Mouse (Mus musculus): Measurements from ENCODE around the gene Cers6. TPM values are rescaled to one million over a fixed set of nuclear protein-coding genes. Genes with fewer than 3 reads are reported as not detected.

The Cers6 gene
- total RNA-seq, 2 experiments from 2014 or later = 0.80 to 0.97 TPM

DNA sequence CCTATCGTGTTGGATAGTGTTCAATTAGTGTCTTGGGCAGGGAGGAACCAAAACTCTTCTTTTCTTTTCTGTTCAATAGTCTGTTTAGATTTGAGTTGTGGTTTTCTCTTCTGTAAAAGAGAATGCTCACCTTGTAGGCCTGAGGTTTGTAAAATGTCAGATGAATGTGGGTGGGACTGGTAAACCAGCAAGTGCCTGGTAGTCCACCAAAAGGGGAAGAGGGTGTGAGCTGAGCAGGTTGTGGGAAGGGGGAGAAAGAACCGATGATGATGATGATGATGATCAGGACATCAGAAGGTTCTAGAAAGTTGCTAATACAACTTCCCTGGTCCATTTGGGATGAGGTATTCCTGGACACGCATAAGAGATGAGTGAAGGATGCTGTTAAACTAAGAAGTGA lies 55.1 kb downstream of the Cers6 start:
- no peak for DNase-seq (ENCODE audit: low spot score)

DNA sequence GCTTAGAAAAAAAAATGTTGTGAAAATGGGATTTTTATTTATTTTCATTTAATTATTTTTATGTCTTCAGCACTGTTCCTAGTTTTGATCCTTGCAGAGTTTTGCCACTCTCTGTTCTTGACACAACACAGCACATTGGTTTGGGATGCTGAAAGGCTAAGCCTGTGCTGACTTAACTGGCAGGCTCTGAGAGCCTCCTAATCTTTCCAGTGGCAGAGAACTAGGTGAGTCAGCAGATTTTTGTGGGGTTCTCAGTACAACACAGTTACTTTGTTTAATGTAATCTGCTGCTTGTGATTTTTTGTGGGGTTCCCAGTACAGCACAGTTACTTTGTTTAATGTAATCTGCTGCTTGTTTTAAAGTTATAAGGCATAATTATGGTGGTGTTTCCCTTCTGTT lies 55.8 kb downstream of the Cers6 start:
- no peak for DNase-seq (ENCODE audit: low spot score)

DNA sequence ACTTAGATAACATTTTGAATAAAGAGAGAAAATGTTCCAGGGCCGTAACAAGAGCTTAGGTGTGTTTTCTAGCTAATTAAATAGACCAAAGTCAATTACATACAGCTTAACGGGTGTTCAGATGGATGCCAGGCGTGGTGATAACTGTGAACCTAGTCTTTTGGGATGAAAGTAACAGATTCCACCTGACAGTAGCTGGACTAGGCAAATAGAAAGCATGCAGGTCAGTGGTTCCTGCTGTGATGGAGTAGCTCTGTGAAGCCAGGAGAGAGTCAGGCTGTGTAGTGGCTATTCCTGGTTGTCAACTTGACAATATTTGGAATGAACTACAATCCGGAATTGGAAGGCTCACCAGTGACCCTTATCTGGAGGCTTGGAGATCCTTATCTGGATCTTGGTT lies 56.3 kb downstream of the Cers6 start:
- DNase-seq (ENCODE audit: low spot score) = no peak

DNA sequence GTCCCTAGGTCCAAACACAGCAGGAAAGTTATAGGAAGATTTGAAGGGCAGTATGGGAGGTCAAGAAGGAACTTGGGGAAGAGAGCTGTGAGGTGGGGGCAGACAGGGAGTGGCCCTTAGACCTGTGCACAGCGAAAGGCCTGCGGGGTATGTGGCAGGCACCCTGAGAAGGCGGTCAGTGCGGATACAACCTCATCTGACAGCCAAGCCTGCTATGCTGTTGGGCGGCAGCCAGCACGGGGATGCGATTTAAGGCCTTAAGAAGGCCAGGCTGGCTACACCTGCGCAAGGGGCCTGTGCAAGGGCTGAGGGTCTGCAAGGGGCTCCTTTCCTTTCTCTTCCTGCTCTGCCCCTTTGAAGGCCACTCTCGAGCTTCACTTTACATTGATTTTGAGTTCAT lies 63.1 kb downstream of the Cers6 start:
- no peak for DNase-seq (ENCODE audit: low spot score)

DNA sequence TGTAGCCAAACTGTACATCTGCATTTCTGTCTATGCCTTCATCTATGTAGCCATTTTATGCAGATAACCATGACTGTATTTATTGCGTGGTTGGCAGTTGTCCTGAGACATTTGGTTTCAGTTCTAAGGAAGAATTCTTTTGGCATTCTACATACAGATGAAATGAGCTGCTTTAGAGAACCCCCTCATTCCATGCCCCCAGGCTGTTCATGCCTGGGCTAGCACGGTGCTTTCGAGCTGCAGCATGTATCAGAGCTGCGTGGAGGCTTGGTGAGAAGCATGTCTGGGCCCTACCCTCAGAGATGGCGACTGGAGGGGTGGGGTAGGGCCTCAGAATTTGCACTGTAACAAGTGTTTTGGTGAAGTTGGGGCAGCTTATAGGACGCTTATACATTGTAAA lies 64.3 kb downstream of the Cers6 start:
- no peak for DNase-seq (ENCODE audit: low spot score)

DNA sequence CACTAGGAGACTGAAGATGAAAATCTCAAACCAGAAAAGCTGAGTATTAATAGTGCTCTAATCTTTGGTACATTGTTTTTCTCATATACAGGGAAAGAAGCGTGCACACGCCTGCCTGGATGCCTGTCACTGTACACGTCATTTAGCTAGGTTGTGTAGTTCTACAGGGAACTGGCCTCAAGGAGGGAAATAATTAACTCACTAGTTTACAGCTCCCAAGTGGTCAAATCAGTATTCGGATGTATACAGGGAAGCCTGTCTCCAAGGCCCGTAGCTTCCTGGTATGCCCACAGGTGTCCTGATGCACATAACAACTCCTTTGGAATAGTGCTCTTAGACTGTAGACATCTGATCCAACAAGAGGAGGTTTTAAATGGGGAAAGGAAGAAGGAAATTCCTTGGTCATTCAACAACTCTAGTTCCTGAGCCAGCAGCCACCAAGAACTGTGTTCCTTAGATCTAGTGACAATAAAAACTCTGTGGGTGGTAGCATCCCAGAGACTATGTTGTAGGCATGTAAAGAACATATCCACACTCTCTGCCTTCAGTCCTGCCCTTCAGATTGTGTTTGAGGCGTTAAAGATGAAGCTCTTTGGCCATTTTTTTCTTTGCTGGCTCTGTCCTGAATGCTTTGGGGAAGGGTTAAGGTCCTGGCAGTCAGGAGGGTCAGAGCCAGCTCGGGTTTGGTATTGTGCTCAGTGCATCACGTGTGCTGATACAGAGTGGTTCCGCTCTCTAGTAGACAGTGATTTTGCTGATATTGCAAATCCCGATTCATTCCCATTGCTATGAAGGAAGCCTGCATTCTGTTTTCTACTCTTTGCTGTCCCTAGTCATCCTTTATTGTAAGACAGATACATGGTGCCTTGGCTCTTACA lies 65.9 kb downstream of the Cers6 start:
- DNase-seq (ENCODE audit: low spot score) = no peak

DNA sequence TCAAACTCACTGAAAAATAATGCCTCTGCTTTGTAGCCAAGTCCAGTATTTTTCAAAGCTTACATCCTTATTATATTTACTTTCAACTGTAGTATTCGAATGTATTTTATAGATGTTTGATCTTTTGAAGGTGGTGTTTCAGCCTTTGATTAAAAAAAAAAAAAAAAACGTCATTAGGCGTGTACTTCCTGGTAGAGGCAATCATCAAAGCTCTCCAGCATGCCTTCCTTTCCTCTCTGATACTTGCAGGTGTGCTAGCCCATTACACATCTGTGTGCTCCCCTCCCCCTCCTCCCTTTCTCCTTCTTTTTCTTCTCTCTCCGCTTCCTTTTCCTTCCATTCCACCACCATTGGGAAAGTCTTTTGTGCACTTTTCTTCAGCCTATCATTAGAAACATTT lies 71.0 kb downstream of the Cers6 start:
- no peak for DNase-seq (ENCODE audit: low spot score)

DNA sequence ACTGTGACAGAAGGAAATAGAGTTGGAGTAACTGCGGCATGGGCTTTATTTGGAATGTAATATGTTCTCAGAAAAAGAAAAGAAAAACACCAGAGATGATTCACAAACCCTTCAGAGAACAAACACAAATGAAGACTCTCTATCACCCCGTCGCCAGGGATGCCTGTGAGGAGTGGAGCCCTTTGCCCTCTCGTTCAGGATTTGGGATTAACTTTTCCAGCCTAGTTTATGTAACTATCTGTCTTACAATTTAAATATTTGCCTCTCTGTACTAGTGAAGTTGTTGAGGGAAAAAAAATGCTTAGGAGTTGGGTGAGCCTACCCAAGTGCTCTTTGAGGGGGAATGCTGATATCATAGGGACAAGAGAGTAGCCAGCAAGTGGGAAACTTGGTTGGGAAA lies 71.4 kb downstream of the Cers6 start:
- DNase-seq (ENCODE audit: low spot score) = no peak

DNA sequence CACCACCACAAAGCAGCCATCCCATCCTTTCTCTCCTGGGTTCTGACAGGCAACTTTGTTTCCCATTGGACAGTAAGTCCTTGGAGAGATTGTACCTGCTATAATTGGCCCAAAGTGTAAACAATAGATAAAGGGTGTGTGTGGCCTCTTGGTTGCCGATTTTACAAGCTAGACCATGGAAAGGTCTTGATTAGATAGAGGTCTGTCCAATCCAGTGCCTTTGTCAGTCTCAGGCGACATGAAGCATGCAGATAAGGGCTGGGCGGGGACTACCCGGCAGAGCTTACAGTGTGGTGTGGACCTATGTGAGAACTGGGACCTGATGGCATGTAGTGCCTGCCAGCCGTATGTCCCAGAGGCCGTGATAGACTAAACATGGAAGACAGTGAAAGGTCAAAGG lies 73.4 kb downstream of the Cers6 start:
- no peak for DNase-seq (ENCODE audit: low spot score)

DNA sequence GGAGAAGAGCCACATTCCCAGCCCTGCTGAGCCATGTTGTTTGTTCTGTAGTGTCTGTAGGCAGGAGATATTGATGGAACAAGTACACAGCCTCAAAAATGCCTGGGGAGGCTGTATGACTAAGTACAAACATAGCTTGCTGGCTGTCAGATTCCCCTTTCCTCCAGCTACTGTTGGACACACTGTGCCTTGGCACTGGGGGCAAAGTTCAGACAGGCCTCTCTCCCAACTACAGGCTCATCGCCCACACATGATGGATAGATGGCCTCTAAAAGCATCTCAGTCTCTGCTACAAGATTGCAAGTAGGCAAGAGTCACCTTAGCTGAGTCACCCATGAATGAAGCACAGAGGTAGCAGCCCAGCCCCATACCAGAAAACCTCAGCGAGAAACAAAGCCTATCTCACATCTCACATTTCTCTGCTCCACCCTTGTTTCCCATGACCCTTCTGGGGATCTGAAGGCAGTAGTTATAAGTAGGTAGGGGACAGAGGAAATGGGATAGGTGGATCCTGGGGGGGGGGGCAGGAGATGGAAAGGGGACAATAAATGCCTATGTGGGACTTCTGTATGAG lies 74.6 kb downstream of the Cers6 start:
- DNase-seq (ENCODE audit: low spot score) = no peak

DNA sequence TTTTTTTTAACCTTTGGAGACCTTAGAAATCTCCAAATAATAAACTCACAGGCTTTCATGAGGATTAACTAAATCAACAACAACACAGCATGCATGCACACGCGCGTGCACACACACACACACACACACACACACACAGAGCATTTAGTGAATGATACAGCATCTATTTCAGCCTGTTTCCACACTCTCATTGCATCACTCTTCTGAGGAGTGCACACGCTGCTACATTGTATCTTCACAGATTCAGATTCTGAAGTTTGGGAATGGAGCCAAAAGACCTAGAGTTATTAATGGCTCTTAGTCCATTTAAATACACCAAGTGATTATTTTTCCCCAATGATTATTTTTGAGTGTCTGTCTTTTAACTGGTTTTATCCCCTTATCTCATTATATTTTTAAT lies 75.5 kb downstream of the Cers6 start:
- no peak for DNase-seq (ENCODE audit: low spot score)

DNA sequence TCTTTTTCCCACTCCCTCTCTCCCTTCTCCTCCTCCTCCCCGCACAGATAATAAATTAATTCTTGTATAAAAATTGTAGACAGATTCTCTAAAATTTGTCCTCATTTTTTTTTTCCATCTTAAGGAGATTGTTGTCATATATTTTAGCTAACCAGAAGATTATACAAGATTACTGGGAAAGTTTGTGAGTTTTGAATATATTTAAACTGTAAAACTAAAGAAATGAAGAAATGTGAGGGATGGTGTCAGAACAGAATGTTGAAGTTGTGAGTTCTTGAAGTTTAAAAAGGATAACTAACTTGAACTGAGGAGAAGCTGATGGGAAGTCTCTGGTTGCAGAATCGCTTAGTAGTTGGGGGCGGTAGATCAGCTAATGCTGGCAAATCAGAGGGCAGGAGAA lies 76.6 kb downstream of the Cers6 start:
- no peak for DNase-seq (ENCODE audit: low spot score)

DNA sequence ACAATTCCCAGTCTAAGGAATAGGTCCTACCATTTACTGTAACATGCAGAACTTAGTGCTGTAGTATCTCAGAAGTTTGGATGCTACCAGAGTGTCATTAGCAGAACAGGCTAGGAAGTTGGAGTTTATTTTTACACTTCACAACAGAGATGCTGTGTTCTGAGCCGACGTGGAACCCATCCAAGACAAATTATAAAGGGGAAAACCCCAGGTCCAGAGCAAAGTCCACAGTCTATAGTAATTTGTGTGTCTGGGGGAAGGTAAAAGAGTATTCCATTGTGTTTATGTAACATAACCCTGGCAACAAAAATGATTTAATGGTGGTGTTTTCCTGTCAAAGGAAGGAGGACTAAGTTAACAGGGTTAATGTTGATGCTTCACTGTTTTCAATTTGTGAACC lies 83.7 kb downstream of the Cers6 start:
- no peak for DNase-seq (ENCODE audit: low spot score)

DNA sequence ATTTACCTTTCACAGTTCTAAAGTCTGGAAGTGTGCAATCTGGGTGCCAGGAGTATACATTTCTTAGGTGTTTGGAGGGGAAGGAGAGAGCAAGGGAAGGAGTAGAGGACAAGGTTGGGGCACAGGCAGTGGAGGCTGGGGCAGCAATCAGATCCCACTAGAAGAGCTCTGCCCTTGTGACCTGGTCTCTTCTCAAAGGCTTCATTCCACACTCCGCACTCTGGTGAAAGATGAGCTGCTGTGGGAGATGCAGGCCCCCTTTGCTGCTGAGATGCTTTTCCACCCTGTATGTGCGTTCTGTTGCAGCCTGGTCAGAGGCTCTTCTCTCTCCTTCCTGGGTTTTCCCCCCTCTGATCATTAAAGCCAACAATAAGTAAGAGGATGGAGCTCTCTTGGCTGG lies 84.7 kb downstream of the Cers6 start:
- DNase-seq (ENCODE audit: low spot score) = no peak

DNA sequence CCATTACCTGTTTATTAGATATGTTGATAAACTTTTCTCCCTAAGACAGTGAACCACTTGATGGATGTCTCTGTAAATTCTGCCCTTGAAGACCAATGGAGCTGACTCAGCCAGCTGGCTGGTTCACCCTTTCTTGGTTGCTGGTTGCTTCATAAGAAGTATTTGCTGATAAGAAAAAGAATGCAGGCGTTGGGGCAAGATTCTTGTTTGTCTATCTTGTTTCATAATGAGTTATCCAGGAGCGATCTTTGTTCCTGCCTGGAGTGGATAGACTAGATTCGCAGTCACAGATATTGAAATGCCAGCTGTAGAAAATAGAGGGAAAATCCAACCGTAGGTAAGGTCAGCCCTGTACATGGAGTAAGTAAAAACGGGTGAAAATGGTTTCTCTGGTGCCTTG lies 85.6 kb downstream of the Cers6 start:
- no peak for DNase-seq (ENCODE audit: low spot score)

DNA sequence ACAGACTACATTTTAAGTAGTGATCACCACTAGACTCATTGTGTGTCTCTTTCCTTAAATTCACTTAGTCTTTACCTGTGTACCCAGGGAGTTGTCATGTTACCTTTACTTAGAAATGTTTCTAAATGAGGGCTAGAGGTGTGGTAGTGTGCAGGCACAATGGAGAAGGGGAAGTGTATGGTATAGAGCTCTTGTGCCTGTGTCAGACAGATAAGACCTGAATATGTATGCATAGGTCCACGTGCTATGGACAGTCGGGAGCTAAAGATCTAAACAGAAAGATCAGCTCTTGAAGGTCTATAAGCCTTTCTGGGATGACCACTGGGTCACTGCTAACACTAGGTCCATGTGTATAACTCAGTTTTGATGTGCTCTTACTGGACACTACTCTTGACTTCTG lies 87.9 kb downstream of the Cers6 start:
- DNase-seq (ENCODE audit: low spot score) = no peak

DNA sequence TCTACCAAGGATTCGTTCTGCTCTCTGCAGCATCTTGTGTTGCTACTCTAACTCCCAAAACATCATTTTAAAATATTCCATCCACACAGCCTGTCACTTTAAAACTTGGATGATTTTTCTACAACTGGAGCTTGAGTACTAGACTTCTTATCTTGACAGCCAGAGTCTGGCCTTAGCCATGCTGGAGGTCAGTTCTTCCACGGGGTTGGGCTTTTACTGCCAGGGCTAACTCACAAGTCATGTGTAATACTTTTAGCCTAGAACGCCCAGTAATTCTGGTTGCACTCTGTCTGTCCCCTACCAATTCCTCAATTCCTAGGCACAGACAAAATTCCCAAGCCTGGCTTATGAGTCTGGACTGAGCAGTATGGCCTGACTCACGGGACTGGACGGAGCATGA lies 88.5 kb downstream of the Cers6 start:
- no peak for DNase-seq (ENCODE audit: low spot score)

DNA sequence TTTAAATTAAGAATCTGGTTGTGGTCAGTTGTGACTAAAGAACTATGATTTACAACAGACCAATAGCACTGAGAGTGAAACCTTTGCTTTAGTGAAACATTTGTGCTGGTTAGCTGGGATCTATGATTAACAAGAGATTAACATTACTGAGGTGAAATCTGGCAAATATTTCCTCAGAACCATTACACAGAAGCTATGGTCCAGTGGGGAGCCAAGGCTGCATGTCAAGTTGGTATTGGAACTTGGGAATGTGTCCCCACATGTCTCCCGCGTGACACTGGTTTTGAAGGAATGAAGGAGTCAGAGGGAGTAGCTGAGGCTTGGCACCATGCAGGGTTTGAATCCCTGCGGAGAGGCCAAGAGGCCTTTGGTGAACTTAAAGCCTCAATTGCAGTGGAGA lies 90.5 kb downstream of the Cers6 start:
- DNase-seq (ENCODE audit: low spot score) = no peak

DNA sequence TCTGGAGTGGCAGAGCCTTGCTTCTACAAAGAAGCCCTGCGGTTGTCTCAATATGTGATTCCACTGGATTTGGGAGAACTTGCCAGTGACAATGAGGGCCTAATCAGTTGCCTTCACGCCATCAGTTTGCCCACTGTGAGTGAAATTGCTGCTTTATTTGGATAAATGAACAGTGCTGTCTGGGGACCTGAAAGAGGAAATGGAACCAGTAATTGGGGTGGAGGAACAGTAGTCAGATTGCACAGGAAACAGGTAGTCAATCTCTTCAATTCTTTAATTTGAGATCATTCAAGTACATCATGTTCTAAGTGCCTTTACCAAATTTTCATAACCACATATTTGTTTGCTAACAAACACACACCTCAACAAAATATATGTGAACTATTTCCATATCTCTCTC lies 92.4 kb downstream of the Cers6 start:
- no peak for DNase-seq (ENCODE audit: low spot score)

DNA sequence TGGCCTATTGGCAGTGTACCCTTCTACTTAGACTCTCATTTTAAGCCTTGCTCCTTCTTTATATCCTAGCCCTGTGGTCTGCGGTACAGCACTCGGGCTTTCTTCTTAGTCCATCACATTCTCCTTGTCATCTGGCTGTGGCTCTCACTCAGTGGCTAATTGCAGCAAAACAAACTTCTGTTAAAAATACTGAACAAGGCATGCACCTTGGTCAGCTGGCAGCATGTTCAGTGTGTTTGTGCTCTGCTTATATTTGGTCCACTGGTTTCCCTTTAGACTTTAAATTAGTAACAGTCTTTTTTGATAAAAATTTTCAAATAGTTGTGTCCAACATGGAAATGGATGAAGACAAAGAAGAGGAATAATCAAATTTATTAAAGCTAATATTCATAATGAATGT lies 94.3 kb downstream of the Cers6 start:
- no peak for DNase-seq (ENCODE audit: low spot score)

DNA sequence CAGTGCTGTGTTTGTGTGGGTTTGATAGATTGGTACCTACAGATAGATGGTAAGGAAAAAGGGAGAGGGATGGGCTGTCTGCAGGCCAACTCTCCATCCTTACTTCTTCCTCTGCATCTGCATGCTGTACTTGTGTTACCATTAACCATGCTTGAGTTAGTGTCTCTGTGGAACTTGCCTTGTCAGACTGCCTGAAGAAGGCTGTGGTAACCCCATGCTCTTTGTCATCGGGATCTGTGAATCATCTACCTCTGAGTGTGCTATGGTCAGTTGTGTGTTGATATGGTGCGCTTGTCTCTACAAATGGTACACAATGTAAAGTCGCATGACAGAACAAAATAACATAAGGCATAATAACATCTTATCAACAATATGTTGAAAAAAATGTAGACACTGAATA lies 94.9 kb downstream of the Cers6 start:
- no peak for DNase-seq (ENCODE audit: low spot score)

DNA sequence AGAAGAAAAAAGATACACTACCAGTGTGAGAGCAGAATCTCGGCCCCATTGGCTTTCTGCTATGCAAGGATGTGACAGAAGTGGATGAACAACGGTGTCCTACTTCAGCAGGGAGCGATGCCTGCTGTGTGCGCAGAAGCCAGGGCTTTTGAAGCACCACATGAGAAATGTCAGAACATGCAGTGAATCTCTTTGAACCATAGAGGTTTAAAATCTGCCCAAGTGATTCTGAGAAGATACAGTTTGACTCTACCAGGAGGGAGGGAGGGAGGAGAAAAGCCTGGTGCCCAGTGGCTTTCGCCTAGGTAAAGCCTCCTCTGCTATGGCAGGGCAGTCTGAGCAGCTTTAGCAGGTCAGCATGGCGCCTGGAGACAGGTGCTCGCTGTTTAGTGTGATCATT lies 96.6 kb downstream of the Cers6 start:
- DNase-seq (ENCODE audit: low spot score) = no peak

DNA sequence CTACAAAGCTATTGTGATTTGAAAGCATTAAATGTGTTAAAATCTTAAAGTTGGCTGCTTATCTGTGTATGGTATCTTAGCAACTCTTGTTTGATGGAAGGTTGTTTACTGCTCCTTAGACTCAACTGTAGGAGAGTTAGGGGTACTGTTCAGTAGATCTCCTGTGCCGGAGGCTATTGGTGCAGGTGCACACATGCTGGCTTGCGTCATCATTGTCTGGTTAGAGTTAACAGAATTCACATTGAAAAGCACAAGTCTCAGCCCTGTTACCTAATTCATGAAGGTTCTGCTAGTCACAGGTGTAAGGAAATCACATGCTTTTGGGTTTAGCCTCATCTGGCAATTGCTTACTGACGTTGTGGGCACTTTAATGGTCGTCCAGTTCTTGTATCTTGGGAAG lies 98.3 kb downstream of the Cers6 start:
- no peak for DNase-seq (ENCODE audit: low spot score)

DNA sequence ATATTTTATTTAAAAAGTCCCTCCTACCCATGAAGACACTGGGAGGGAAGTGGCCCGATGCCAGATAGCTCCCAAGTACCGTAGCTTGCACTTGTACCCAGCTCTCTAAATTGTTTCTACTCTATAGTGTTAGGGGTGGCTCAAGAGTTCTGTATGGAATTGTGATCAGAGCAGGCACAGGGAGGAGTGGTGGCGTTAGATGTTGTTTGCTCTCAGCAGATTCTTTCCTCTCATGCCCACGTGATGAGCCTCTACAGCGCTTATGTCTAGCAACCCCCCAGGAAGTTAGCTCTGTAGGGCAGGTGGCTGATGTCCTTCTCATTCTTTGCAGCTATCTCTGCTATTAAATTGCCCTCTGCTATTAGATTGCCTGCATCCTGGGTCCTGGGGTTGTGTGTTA lies 98.8 kb downstream of the Cers6 start:
- no peak for DNase-seq (ENCODE audit: low spot score)

All from gastrocnemius, adult 18-20 months (tissue).